Mouse (Mus musculus): ENCODE measurements around the gene Smarca2. TPM values are rescaled to one million over a fixed set of nuclear protein-coding genes. Genes with fewer than 3 reads are reported as not detected.

Smarca2 gene
- polyA plus RNA-seq, 1 experiment: 2.0 TPM

DNA sequence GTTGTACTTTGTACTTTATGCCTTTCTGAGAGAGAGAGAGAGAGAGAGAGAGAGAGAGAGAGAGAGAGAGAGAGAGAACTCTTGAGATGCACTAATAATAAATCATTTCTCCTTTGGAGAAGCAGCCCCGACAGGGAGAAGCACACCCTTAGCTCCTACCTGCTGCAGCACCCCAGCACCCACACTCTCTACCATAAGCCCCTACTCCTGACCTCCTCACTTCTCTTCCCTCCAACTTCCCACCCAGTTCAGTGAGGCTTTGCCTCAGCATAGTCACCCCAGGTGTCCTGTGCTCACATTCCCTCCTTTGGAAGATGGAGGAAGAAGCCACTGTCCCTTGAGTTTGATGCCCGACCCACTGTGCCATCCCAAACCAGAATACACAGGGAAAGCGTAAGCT, 40.2 kb downstream of the Smarca2 start:
- no peak overlapping the region for H3ac ChIP-seq (ENCODE audit: control insufficient read depth, insufficient read length)
- no peaks in the 10 kb centered on the region for H3K27me3 ChIP-seq (ENCODE audit: control insufficient read depth, insufficient read depth, insufficient read length)
- H3K4me3 ChIP-seq: no peak overlapping the region
- H3K36me3 ChIP-seq (ENCODE audit: control insufficient read depth, insufficient read depth): no peaks in the 10 kb centered on the region
- TF ChIP-seq TCF3 (IDR thresholded peaks at IDR 0.05; ENCODE audit: insufficient read length, low read depth) (no peak), CEBPB (IDR thresholded peaks at IDR 0.05; ENCODE audit: insufficient read depth, poor library complexity, severe bottlenecking) (no peak), SRF (IDR thresholded peaks at IDR 0.05; ENCODE audit: control insufficient read depth, insufficient read length, low read depth) (no peak), REST (IDR thresholded peaks at IDR 0.05; ENCODE audit: insufficient read depth, insufficient read length) (no peak)
- no peaks in the 10 kb centered on the region for H3K79me2 ChIP-seq (ENCODE audit: control insufficient read depth, insufficient read depth)
- H3K4me2 ChIP-seq (ENCODE audit: low read depth): no peak overlapping the region

DNA sequence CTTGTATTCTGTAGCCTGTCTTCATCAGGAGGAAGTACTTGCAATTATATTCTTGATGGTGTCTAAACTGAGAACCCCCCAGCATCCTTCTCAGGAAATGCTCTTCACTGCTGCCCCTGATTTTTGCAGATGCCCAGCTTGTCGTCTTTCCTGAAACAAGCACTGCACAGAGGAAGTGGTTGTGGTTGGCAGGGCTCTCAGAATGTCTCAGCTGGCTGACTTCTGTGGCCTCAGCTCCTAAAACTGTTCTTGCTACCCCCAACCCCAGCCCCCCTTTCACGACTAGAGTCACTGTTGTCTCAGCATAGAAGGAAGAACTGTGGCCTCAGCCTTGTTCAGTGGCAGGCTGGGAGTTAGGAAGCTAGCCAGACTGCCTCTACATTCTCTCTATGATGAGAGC, 41.3 kb downstream of the Smarca2 start:
- no peaks in the 10 kb centered on the region for H3K36me3 ChIP-seq (ENCODE audit: control insufficient read depth, insufficient read depth)
- H3K4me3 ChIP-seq: no peak overlapping the region
- H3K27me3 ChIP-seq (ENCODE audit: control insufficient read depth, insufficient read depth, insufficient read length): no peaks in the 10 kb centered on the region
- H3K79me2 ChIP-seq (ENCODE audit: control insufficient read depth, insufficient read depth): no peaks in the 10 kb centered on the region
- no peak for TF ChIP-seq SRF (IDR thresholded peaks at IDR 0.05; ENCODE audit: control insufficient read depth, insufficient read length, low read depth)
- TF ChIP-seq MYOG (IDR thresholded peaks at IDR 0.05; ENCODE audit: control insufficient read depth in 1 of 3, insufficient read depth in 1 of 3, insufficient read length in 2 of 3, low read depth in 2 of 3): no peak
- TF ChIP-seq MYOD1 (IDR thresholded peaks at IDR 0.05; ENCODE audit: control insufficient read depth in 1 of 3, insufficient read length in 2 of 3, low read depth in 2 of 3): no peak
- TF ChIP-seq TCF12 (IDR thresholded peaks at IDR 0.05; ENCODE audit: insufficient read depth, poor library complexity, severe bottlenecking): no peak
- no peak for TF ChIP-seq USF1 (IDR thresholded peaks at IDR 0.05; ENCODE audit: low read depth)
- no peak for TF ChIP-seq CEBPB (IDR thresholded peaks at IDR 0.05; ENCODE audit: insufficient read depth, poor library complexity, severe bottlenecking)
- TF ChIP-seq TCF3 (IDR thresholded peaks at IDR 0.05; ENCODE audit: insufficient read length, low read depth): no peak
- TF ChIP-seq POLR2A (IDR thresholded peaks at IDR 0.05; ENCODE audit: insufficient read length, low read depth): no peak
- no peak for TF ChIP-seq MAX (IDR thresholded peaks at IDR 0.05; ENCODE audit: low read depth)
- no peak for TF ChIP-seq POLR2AphosphoS2 (IDR thresholded peaks at IDR 0.05; ENCODE audit: insufficient read length, low read depth)
- TF ChIP-seq E2F4 (IDR thresholded peaks at IDR 0.05; ENCODE audit: insufficient read depth): no peak
- TF ChIP-seq REST (IDR thresholded peaks at IDR 0.05; ENCODE audit: insufficient read depth, insufficient read length): no peak
- H3K4me2 ChIP-seq (ENCODE audit: low read depth): no peak overlapping the region
- H3ac ChIP-seq (ENCODE audit: control insufficient read depth, insufficient read length): no peak overlapping the region

DNA sequence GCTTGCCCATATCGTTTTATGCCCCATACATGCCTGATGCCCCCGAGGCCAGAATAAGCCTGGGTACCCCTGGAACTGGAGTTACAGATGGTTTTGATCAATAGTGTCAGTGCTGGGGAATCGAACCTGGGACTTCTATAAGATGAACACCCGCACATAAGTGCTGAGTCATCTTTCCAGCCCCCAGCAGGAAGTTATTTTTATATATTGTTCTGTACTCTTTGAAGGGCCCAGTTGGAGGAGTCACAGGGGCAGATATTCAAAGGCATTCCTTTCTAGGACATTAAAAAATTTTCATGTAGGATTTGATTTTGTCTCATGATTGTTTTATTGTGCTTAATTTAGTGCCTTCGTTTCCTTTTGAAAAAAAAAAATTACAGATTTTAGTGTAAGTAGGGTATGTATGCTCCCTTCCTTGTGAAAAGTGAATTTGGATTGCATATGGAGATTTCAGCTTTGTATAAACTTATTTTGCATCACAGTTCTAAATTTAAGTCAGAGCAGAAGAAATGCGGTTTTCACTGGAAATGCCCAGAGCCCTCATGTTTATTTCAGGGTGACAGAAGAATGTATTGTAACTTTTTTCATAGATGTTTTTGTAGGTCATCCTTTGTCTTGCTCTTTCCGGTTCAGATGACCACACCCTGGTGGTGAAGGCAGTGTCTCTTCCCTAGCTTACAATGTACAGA, 45.9 kb downstream of the Smarca2 start:
- Histone ChIP-seq H3K27me3 (ENCODE audit: control insufficient read depth, insufficient read depth, insufficient read length) (no peaks in the 10 kb centered on the region), H3K4me2 (ENCODE audit: low read depth) (no peak overlapping the region), H3ac (ENCODE audit: control insufficient read depth, insufficient read length) (no peak overlapping the region), H3K36me3 (ENCODE audit: control insufficient read depth, insufficient read depth) (no peaks in the 10 kb centered on the region), H3K4me3 (no peak overlapping the region), H3K79me2 (ENCODE audit: control insufficient read depth, insufficient read depth) (no peaks in the 10 kb centered on the region)
- TF ChIP-seq POLR2AphosphoS2 (IDR thresholded peaks at IDR 0.05; ENCODE audit: insufficient read length, low read depth) (no peak), TCF3 (IDR thresholded peaks at IDR 0.05; ENCODE audit: insufficient read length, low read depth) (no peak), REST (IDR thresholded peaks at IDR 0.05; ENCODE audit: insufficient read depth, insufficient read length) (no peak), POLR2A (IDR thresholded peaks at IDR 0.05; ENCODE audit: insufficient read length, low read depth) (no peak), TCF12 (IDR thresholded peaks at IDR 0.05; ENCODE audit: insufficient read depth, poor library complexity, severe bottlenecking) (no peak), USF1 (IDR thresholded peaks at IDR 0.05; ENCODE audit: low read depth) (no peak)

DNA sequence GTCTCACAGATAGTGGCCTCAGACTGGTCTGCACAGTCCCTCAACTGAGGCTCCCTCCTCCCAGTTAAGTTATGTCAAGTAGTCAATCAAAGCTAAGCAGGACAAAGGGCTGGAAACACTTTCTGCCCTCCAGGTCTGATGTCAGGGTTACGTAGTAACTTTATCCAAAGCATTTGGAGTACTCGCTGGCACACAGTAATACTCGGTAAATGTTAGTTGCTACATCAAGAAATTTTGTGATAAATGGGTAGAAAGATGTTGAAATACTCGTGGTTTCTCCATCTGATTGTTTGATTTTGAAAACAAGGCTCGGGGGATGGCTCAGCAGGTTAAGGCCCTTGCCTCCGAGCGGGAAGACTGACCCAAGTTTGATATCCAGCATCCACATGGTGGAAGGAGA, 53.5 kb downstream of the Smarca2 start:
- no peak for TF ChIP-seq POLR2A (IDR thresholded peaks at IDR 0.05; ENCODE audit: insufficient read length, low read depth)
- TF ChIP-seq E2F4 (IDR thresholded peaks at IDR 0.05; ENCODE audit: insufficient read depth): no peak
- TF ChIP-seq REST (IDR thresholded peaks at IDR 0.05; ENCODE audit: insufficient read depth, insufficient read length): no peak
- no peak for TF ChIP-seq MYOG (IDR thresholded peaks at IDR 0.05; ENCODE audit: control insufficient read depth in 1 of 3, insufficient read depth in 1 of 3, insufficient read length in 2 of 3, low read depth in 2 of 3)
- no peaks in the 10 kb centered on the region for H3K27me3 ChIP-seq (ENCODE audit: control insufficient read depth, insufficient read depth, insufficient read length)
- H3K36me3 ChIP-seq (ENCODE audit: control insufficient read depth, insufficient read depth): no peaks in the 10 kb centered on the region
- no peak overlapping the region for H3K4me2 ChIP-seq (ENCODE audit: low read depth)
- no peak overlapping the region for H3K4me3 ChIP-seq
- no peak overlapping the region for H3ac ChIP-seq (ENCODE audit: control insufficient read depth, insufficient read length)
- H3K79me2 ChIP-seq (ENCODE audit: control insufficient read depth, insufficient read depth): no peaks in the 10 kb centered on the region

DNA sequence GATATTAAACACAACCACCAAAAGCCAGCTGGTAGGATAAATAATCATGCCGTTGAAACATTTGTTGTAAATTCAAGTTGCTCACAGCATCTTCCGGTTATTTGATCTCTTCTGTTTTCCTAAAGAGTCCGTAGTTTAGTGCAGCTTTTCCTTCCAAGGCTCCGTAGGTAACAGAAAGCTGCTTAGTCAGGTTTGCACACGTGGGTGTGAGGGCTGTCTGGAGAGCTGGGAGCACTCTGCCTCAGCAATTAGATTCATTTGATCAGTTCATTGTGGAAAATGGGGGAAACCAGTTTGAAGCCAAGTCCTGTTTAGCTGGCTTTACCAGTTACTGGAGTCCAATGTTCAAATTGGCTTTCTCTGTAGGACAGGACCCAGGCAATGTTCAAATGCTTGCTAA, 55.1 kb downstream of the Smarca2 start:
- no peaks in the 10 kb centered on the region for H3K36me3 ChIP-seq (ENCODE audit: control insufficient read depth, insufficient read depth)
- no peaks in the 10 kb centered on the region for H3K79me2 ChIP-seq (ENCODE audit: control insufficient read depth, insufficient read depth)
- no peak overlapping the region for H3K4me3 ChIP-seq
- no peak overlapping the region for H3K4me2 ChIP-seq (ENCODE audit: low read depth)
- no peaks in the 10 kb centered on the region for H3K27me3 ChIP-seq (ENCODE audit: control insufficient read depth, insufficient read depth, insufficient read length)
- TF ChIP-seq REST (IDR thresholded peaks at IDR 0.05; ENCODE audit: insufficient read depth, insufficient read length): no peak
- TF ChIP-seq POLR2A (IDR thresholded peaks at IDR 0.05; ENCODE audit: insufficient read length, low read depth): no peak
- TF ChIP-seq E2F4 (IDR thresholded peaks at IDR 0.05; ENCODE audit: insufficient read depth): no peak
- no peak for TF ChIP-seq USF1 (IDR thresholded peaks at IDR 0.05; ENCODE audit: low read depth)
- no peak for TF ChIP-seq CEBPB (IDR thresholded peaks at IDR 0.05; ENCODE audit: insufficient read depth, poor library complexity, severe bottlenecking)
- no peak for TF ChIP-seq MAX (IDR thresholded peaks at IDR 0.05; ENCODE audit: low read depth)
- TF ChIP-seq TCF3 (IDR thresholded peaks at IDR 0.05; ENCODE audit: insufficient read length, low read depth): no peak
- no peak for TF ChIP-seq POLR2AphosphoS2 (IDR thresholded peaks at IDR 0.05; ENCODE audit: insufficient read length, low read depth)
- TF ChIP-seq MYOG (IDR thresholded peaks at IDR 0.05; ENCODE audit: control insufficient read depth in 1 of 3, insufficient read depth in 1 of 3, insufficient read length in 2 of 3, low read depth in 2 of 3): no peak
- no peak for TF ChIP-seq SRF (IDR thresholded peaks at IDR 0.05; ENCODE audit: control insufficient read depth, insufficient read length, low read depth)
- no peak for TF ChIP-seq TCF12 (IDR thresholded peaks at IDR 0.05; ENCODE audit: insufficient read depth, poor library complexity, severe bottlenecking)
- TF ChIP-seq MYOD1 (IDR thresholded peaks at IDR 0.05; ENCODE audit: control insufficient read depth in 1 of 3, insufficient read length in 2 of 3, low read depth in 2 of 3): no peak
- no peak overlapping the region for H3ac ChIP-seq (ENCODE audit: control insufficient read depth, insufficient read length)

Measured in myocyte (in vitro differentiated cells).